Mouse (Mus musculus) c-Kit-negative CD71-positive TER-119-positive erythroid progenitor cells, embryonic 14.5 days (primary cell): ENCODE measurements around the gene Spata45.
"Not testable (repeated sequence)": the region's sequence is repeated elsewhere in the genome, so short reads cannot be mapped to it uniquely, and the experiment has no call there.

Experiments used
- DNase-seq: peaks from one replicate; pipeline ENCODE4 v3.0.0-alpha.2; 2013; ENCODE audit warnings: low read depth, low spot score

Spata45 gene

GRCm38 (mm10) chr1:191036554-191037334, at the start of gene Spata45:
Gene Spata45 (plus strand): TSS chr1:191036639.
- no peak for DNase-seq

GRCm38 (mm10) chr1:190989437-190990082, 46.9 kb upstream of the Spata45 start:
- no peak for DNase-seq

- no peak for DNase-seq
Observed at GRCm38 (mm10) chr1:190995548-190995947, 40.9 kb upstream of the Spata45 start.

- DNase-seq = no peak
Observed at GRCm38 (mm10) chr1:190996346-190996877, 40.0 kb upstream of the Spata45 start.

GRCm38 (mm10) chr1:190998027-190998426, 38.4 kb upstream of the Spata45 start:
- no peak for DNase-seq

GRCm38 (mm10) chr1:191000686-191001085, 35.8 kb upstream of the Spata45 start:
- DNase-seq = no peak

GRCm38 (mm10) chr1:191002201-191002600, 34.2 kb upstream of the Spata45 start:
- DNase-seq = no peak

- no peak for DNase-seq
Observed at GRCm38 (mm10) chr1:191008707-191009106, 27.7 kb upstream of the Spata45 start.

- DNase-seq = no peak
Observed at GRCm38 (mm10) chr1:191014271-191014670, 22.2 kb upstream of the Spata45 start.

- DNase-seq = no peak
Observed at GRCm38 (mm10) chr1:191019803-191020202, 16.6 kb upstream of the Spata45 start.

- no peak for DNase-seq
Observed at GRCm38 (mm10) chr1:191020217-191020924, 16.1 kb upstream of the Spata45 start.

- DNase-seq = no peak
Observed at GRCm38 (mm10) chr1:191021016-191021415, 15.4 kb upstream of the Spata45 start.

- DNase-seq = no peak
Observed at GRCm38 (mm10) chr1:191023140-191023539, 13.3 kb upstream of the Spata45 start.

- DNase-seq = not testable (repeated sequence)
Observed at GRCm38 (mm10) chr1:191023806-191024205, 12.6 kb upstream of the Spata45 start.

- peak; percentile 33 for DNase-seq
Observed at GRCm38 (mm10) chr1:191025016-191026012, 11.1 kb upstream of the Spata45 start.

- DNase-seq = peak; percentile 95
Observed at GRCm38 (mm10) chr1:191026021-191026713, 10.3 kb upstream of the Spata45 start, which contains the start of gene Flvcr1. Gene Flvcr1 (minus strand): TSS chr1:191026158.

- DNase-seq = no peak
Observed at GRCm38 (mm10) chr1:191030182-191030581, 6.3 kb upstream of the Spata45 start.

GRCm38 (mm10) chr1:191030922-191031425, 5.5 kb upstream of the Spata45 start:
- not testable (repeated sequence) for DNase-seq

- DNase-seq = no peak
Observed at GRCm38 (mm10) chr1:191035649-191036048, 790 bp upstream of the Spata45 start.

- DNase-seq = no peak
Observed at GRCm38 (mm10) chr1:191037999-191038398, 1.6 kb downstream of the Spata45 start.
